Mouse (Mus musculus) liver, embryonic 11.5 days (tissue): ENCODE measurements around the gene Zmiz1. TPM values are rescaled to one million over a fixed set of nuclear protein-coding genes. Genes with fewer than 3 reads are reported as not detected.

Source experiments
- ATAC-seq: fragments of 200-750 bp; cut with Nextera tagmentation; replicated peaks from 2 replicates; pipeline ENCODE4 v1.8.0; 2017; ENCODE audit warnings: moderate number of reproducible peaks, mild to moderate bottlenecking, moderate TSS enrichment, moderate library complexity; ENCODE audit not compliant: low FRiP score
- DNase-seq: peaks from one replicate; pipeline ENCODE4 v3.0.0-alpha.2; 2017; ENCODE audit warnings: low spot score
- H3K27ac ChIP-seq: fragments of 300-500 bp; sonication (generic); 2 replicates; pipeline ENCODE4 v1.5.1; 2014; ENCODE audit warnings: mild to moderate bottlenecking, low read depth, low read length, control low read depth
- H3K27me3 ChIP-seq: fragments of 300-500 bp; sonication (generic); replicated peaks from 2 replicates; pipeline ENCODE4 v1.6.1; 2014; ENCODE audit warnings: low read length, mixed read lengths; ENCODE audit not compliant: control insufficient read depth, insufficient read depth
- H3K36me3 ChIP-seq: fragments of 300-500 bp; sonication (generic); 2 replicates; pipeline ENCODE4 v1.6.1; 2014; ENCODE audit warnings: mild to moderate bottlenecking, low read length, moderate library complexity, mixed read lengths; ENCODE audit not compliant: control insufficient read depth, insufficient read depth
- H3K4me1 ChIP-seq: fragments of 300-500 bp; sonication (generic); replicated peaks from 2 replicates; pipeline ENCODE4 v1.6.1; 2014; ENCODE audit warnings: low read length, mixed read lengths; ENCODE audit not compliant: control insufficient read depth, insufficient read depth
- H3K4me2 ChIP-seq: fragments of 300-500 bp; sonication (generic); 2 replicates; pipeline ENCODE4 v1.6.1; 2014; ENCODE audit warnings: mild to moderate bottlenecking, control low read depth, moderate library complexity
- H3K4me3 ChIP-seq: fragments of 300-500 bp; sonication (generic); 2 replicates; pipeline ENCODE4 v1.5.1; 2014; ENCODE audit warnings: low read depth, low read length, control low read depth
- H3K9ac ChIP-seq: fragments of 300-500 bp; sonication (generic); 2 replicates; pipeline ENCODE4 v1.6.1; 2014; ENCODE audit warnings: low read depth, low read length, control low read depth
- H3K9me3 ChIP-seq: fragments of 300-500 bp; sonication (generic); 2 replicates; pipeline ENCODE4 v1.6.1; 2016; ENCODE audit warnings: low read length, inconsistent platforms, mixed read lengths; ENCODE audit not compliant: control insufficient read depth
- WGBS: fragments of 180-500 bp; shearing (Covaris S2); extraction: QIAGEN DNeasy Blood & Tissue Kit; methylation state at CpG from one replicate; pipeline ENCODE4 v1.1.7; 2014; 5-methylcytosine and 5-hydroxymethylcytosine counted together
- polyA plus RNA-seq: library from polyadenylated mRNA; unstranded; fragments of >200 nt; fragmentation: Nextera tagmentation; extraction: Ambion mirVana; gene quantifications from 2 replicates; pipeline ENCODE4 v1.2.1, GENCODE M21; 2014

The Zmiz1 gene
- polyA plus RNA-seq, 1 experiment from 2014 or later, result 31.0 TPM

- no peak overlapping the region for H3K4me3 ChIP-seq
- H3K9me3 ChIP-seq, result no peaks in the 10 kb centered on the region
- no peak for DNase-seq
- no peaks in the 10 kb centered on the region for H3K27me3 ChIP-seq
- H3K4me2 ChIP-seq, result no peak overlapping the region
- 16% methylated on average over 7 of the region's 7 CpGs for WGBS
- no peaks in the 10 kb centered on the region for H3K36me3 ChIP-seq
- H3K27ac ChIP-seq, result no peak overlapping the region
- H3K9ac ChIP-seq, result no peak overlapping the region
- peak; percentile 72 for ATAC-seq
- peaks cover 25% of the 10 kb centered on the region for H3K4me1 ChIP-seq
Measured at GRCm38 (mm10) chr14:25423721-25424443, 35.1 kb upstream of the Zmiz1 start.

- no peak for DNase-seq
- no peak overlapping the region for H3K27ac ChIP-seq
- no peak overlapping the region for H3K4me3 ChIP-seq
- H3K9me3 ChIP-seq, result no peaks in the 10 kb centered on the region
- no peaks in the 10 kb centered on the region for H3K36me3 ChIP-seq
- H3K4me1 ChIP-seq, result peaks cover 12% of the 10 kb centered on the region
- H3K27me3 ChIP-seq, result no peaks in the 10 kb centered on the region
- no peak overlapping the region for H3K9ac ChIP-seq
- H3K4me2 ChIP-seq, result no peak overlapping the region
- no peak for ATAC-seq
Measured at GRCm38 (mm10) chr14:25438255-25438654, 20.7 kb upstream of the Zmiz1 start.

GRCm38 (mm10) chr14:25440116-25440515 lies 18.9 kb upstream of the Zmiz1 start:
- no peak overlapping the region for H3K4me2 ChIP-seq
- no peak overlapping the region for H3K4me3 ChIP-seq
- no peak overlapping the region for H3K27ac ChIP-seq
- 11% methylated on average over 1 of the region's 1 CpGs for WGBS
- no peaks in the 10 kb centered on the region for H3K9me3 ChIP-seq
- ATAC-seq (no peak), DNase-seq (no peak)
- H3K27me3 ChIP-seq, result no peaks in the 10 kb centered on the region
- H3K9ac ChIP-seq, result no peak overlapping the region
- H3K4me1 ChIP-seq, result peaks cover 12% of the 10 kb centered on the region
- no peaks in the 10 kb centered on the region for H3K36me3 ChIP-seq

GRCm38 (mm10) chr14:25440777-25441176 lies 18.2 kb upstream of the Zmiz1 start:
- Histone ChIP-seq H3K4me1 (peaks cover 12% of the 10 kb centered on the region), H3K9me3 (no peaks in the 10 kb centered on the region), H3K9ac (no peak overlapping the region), H3K4me3 (no peak overlapping the region), H3K4me2 (no peak overlapping the region), H3K36me3 (no peaks in the 10 kb centered on the region), H3K27ac (no peak overlapping the region), H3K27me3 (no peaks in the 10 kb centered on the region)
- 55% methylated on average over 3 of the region's 3 CpGs for WGBS
- no peak for DNase-seq
- ATAC-seq, result no peak

GRCm38 (mm10) chr14:25441469-25441868 lies 17.5 kb upstream of the Zmiz1 start:
- Histone ChIP-seq H3K9ac (no peak overlapping the region), H3K4me3 (no peak overlapping the region), H3K4me1 (peaks cover 12% of the 10 kb centered on the region), H3K27ac (no peak overlapping the region), H3K9me3 (no peaks in the 10 kb centered on the region), H3K36me3 (no peaks in the 10 kb centered on the region), H3K27me3 (no peaks in the 10 kb centered on the region), H3K4me2 (no peak overlapping the region)
- WGBS, result 59% methylated on average over 5 of the region's 5 CpGs
- no peak for ATAC-seq
- no peak for DNase-seq

- Histone ChIP-seq H3K27ac (no peak overlapping the region), H3K27me3 (no peaks in the 10 kb centered on the region), H3K36me3 (no peaks in the 10 kb centered on the region), H3K4me1 (peaks cover 12% of the 10 kb centered on the region), H3K4me2 (no peak overlapping the region), H3K9me3 (no peaks in the 10 kb centered on the region), H3K4me3 (no peak overlapping the region), H3K9ac (no peak overlapping the region)
- WGBS, result 20% methylated on average over 2 of the region's 2 CpGs
- DNase-seq (no peak), ATAC-seq (0 out of 2 replicates have a peak, but pooled peaks have one; percentile 31)
Measured at GRCm38 (mm10) chr14:25442676-25443075, 16.3 kb upstream of the Zmiz1 start.

- H3K36me3 ChIP-seq, result no peaks in the 10 kb centered on the region
- WGBS, result 85% methylated on average over 6 of the region's 6 CpGs
- H3K27ac ChIP-seq, result no peak overlapping the region
- H3K4me1 ChIP-seq, result peaks cover 27% of the 10 kb centered on the region
- ATAC-seq, result no peak
- no peak for DNase-seq
- H3K27me3 ChIP-seq, result no peaks in the 10 kb centered on the region
- H3K9me3 ChIP-seq, result no peaks in the 10 kb centered on the region
- no peak overlapping the region for H3K4me2 ChIP-seq
- no peak overlapping the region for H3K9ac ChIP-seq
- no peak overlapping the region for H3K4me3 ChIP-seq
Measured at GRCm38 (mm10) chr14:25447136-25447775, 11.7 kb upstream of the Zmiz1 start.

- 85% methylated on average over 2 of the region's 2 CpGs for WGBS
- DNase-seq (no peak), ATAC-seq (no peak)
- no peaks in the 10 kb centered on the region for H3K36me3 ChIP-seq
- no peaks in the 10 kb centered on the region for H3K27me3 ChIP-seq
- no peaks in the 10 kb centered on the region for H3K9me3 ChIP-seq
- no peak overlapping the region for H3K9ac ChIP-seq
- no peak overlapping the region for H3K27ac ChIP-seq
- no peak overlapping the region for H3K4me2 ChIP-seq
- peaks cover 27% of the 10 kb centered on the region for H3K4me1 ChIP-seq
- H3K4me3 ChIP-seq, result no peak overlapping the region
Measured at GRCm38 (mm10) chr14:25448471-25448870, 10.5 kb upstream of the Zmiz1 start.
